Mouse (Mus musculus) stomach, embryonic 14.5 days (tissue): ENCODE measurements around the gene Kirrel3. TPM values are rescaled to one million over a fixed set of nuclear protein-coding genes. Genes with fewer than 3 reads are reported as not detected.

Experiments
- ATAC-seq: fragments of 200-750 bp; cut with Nextera tagmentation; 2 replicates; pipeline ENCODE4 v1.8.0; 2017; ENCODE audit warnings: low read depth, moderate TSS enrichment; ENCODE audit not compliant: insufficient number of reproducible peaks, insufficient read depth, low FRiP score
- H3K27ac ChIP-seq: fragments of 300-500 bp; sonication (generic); 2 replicates; pipeline ENCODE4 v1.5.1; 2014; ENCODE audit warnings: mild to moderate bottlenecking, low read length, moderate library complexity, mixed read lengths
- H3K27me3 ChIP-seq: fragments of 300-500 bp; sonication (generic); 2 replicates; pipeline ENCODE4 v1.6.1; 2014; ENCODE audit warnings: low read length, control low read depth, mixed read lengths; ENCODE audit not compliant: control insufficient read depth, insufficient read depth
- H3K36me3 ChIP-seq: fragments of 300-500 bp; sonication (generic); 2 replicates; pipeline ENCODE4 v1.6.1; 2014; ENCODE audit warnings: mild to moderate bottlenecking, control low read depth, low read length, moderate library complexity, mixed read lengths; ENCODE audit not compliant: control insufficient read depth, insufficient read depth
- H3K4me1 ChIP-seq: fragments of 300-500 bp; sonication (generic); 2 replicates; pipeline ENCODE4 v1.6.1; 2014; ENCODE audit warnings: low read length, control low read depth, mixed read lengths; ENCODE audit not compliant: control insufficient read depth, insufficient read depth
- H3K4me2 ChIP-seq: fragments of 300-500 bp; sonication (generic); replicated peaks from 2 replicates; pipeline ENCODE4 v1.6.1; 2014; ENCODE audit warnings: low read depth, low read length, control low read depth
- H3K4me3 ChIP-seq: fragments of 300-500 bp; sonication (generic); 2 replicates; pipeline ENCODE4 v1.5.1; 2014; ENCODE audit warnings: low read depth, low read length, control low read depth
- H3K9ac ChIP-seq: fragments of 300-500 bp; sonication (generic); replicated peaks from 2 replicates; pipeline ENCODE4 v1.6.1; 2014; ENCODE audit warnings: low read depth, mild to moderate bottlenecking, control low read depth, low read length, moderate library complexity, mixed read lengths
- H3K9me3 ChIP-seq: fragments of 300-500 bp; sonication (generic); 2 replicates; pipeline ENCODE4 v1.6.1; 2016; ENCODE audit warnings: low read depth, low read length, control low read depth; ENCODE audit not compliant: control insufficient read depth
- WGBS: fragments of 180-500 bp; shearing (Covaris S2); extraction: QIAGEN DNeasy Blood & Tissue Kit; methylation state at CpG from one replicate; pipeline ENCODE4 v1.1.7; 2014; 5-methylcytosine and 5-hydroxymethylcytosine counted together
- polyA plus RNA-seq: library from polyadenylated mRNA; unstranded; fragments of >200 nt; fragmentation: Nextera tagmentation; extraction: Ambion mirVana; gene quantifications from 2 replicates; pipeline ENCODE4 v1.2.1, GENCODE M21; 2014

Kirrel3 gene
- polyA plus RNA-seq, 1 experiment from 2014 or later, result 6.3 TPM

DNA sequence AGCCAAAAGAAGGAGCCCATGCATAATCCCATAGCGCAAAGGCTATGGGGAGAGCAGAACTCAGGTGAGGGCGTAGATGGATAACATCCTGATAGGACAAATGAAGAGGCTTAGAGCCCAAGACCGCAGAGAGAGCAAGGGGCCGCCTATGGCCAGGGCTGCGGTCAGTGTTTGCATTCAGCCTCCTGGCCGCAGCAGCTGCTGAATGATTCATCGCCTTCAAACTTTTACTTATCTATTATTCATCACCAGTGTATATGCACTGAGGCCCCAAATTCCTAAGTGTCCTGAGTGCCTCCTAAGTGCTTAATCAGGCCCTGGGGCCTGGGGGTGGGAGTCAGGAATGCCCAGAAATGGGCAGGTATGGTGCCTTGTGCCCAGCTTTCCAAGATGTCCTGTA, 457.3 kb downstream of the Kirrel3 start:
- 50% methylated on average over 7 of the region's 7 CpGs for WGBS
- H3K4me1 ChIP-seq, result no peaks in the 10 kb centered on the region

DNA sequence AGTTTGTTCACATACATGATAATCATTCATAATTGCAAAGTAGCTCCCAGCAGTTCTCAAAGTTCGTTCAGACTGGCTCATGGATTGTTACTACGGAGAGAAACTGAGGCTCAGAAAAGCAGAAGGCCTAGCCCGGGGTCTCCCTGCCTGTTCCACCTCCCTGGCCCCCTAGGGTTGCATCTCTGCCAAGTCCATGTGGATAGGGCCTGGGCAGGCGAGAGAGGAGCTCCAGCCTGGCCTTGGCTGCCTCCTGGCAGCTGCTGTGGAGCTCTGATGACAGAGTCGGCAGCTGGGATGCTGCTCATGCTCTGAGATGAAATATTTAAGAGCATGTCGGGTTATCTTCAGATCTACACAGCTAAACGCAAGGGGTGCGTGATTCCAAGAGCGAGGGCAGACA, 459.6 kb downstream of the Kirrel3 start:
- H3K9ac ChIP-seq, result no peak overlapping the region
- WGBS, result 63% methylated on average over 9 of the region's 9 CpGs
- H3K4me3 ChIP-seq, result no peak overlapping the region
- H3K27ac ChIP-seq, result no peak overlapping the region
- no peaks in the 10 kb centered on the region for H3K4me1 ChIP-seq
- H3K36me3 ChIP-seq, result no peaks in the 10 kb centered on the region
- H3K27me3 ChIP-seq, result no peaks in the 10 kb centered on the region
- no peak for ATAC-seq
- H3K4me2 ChIP-seq, result no peak overlapping the region
- no peaks in the 10 kb centered on the region for H3K9me3 ChIP-seq

More for the DNA sequence above, 457.3 kb downstream of the Kirrel3 start:
- no peak for ATAC-seq
- H3K9ac ChIP-seq, result no peak overlapping the region
- no peak overlapping the region for H3K27ac ChIP-seq
- no peak overlapping the region for H3K4me3 ChIP-seq
- H3K36me3 ChIP-seq, result no peaks in the 10 kb centered on the region
- no peak overlapping the region for H3K4me2 ChIP-seq
- no peaks in the 10 kb centered on the region for H3K27me3 ChIP-seq
- H3K9me3 ChIP-seq, result no peaks in the 10 kb centered on the region

DNA sequence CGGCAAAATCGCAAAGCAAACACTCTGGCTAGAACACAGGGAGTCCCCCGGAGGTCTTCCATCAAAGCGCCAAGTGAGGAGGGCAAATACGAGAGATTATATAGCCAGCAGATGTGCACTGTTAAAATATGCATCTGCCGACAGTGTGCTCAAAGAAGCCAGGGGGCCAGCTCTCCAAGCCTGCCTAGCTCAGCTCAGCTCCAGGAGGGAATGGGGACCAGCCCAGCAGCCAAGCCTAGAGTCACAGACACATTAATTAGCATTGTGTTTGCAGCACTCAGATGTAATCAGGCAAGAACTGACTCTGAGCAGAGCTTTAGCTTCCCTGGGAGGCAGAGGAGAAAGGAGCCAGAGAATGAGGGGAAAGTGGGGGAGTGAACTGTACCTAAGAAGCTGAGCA, 461.6 kb downstream of the Kirrel3 start:
- no peak for ATAC-seq
- no peaks in the 10 kb centered on the region for H3K27me3 ChIP-seq
- WGBS, result 18% methylated on average over 6 of the region's 6 CpGs
- H3K4me2 ChIP-seq, result no peak overlapping the region
- no peak overlapping the region for H3K27ac ChIP-seq
- H3K4me1 ChIP-seq, result no peaks in the 10 kb centered on the region
- no peak overlapping the region for H3K4me3 ChIP-seq
- H3K36me3 ChIP-seq, result no peaks in the 10 kb centered on the region
- H3K9me3 ChIP-seq, result no peaks in the 10 kb centered on the region
- H3K9ac ChIP-seq, result no peak overlapping the region

DNA sequence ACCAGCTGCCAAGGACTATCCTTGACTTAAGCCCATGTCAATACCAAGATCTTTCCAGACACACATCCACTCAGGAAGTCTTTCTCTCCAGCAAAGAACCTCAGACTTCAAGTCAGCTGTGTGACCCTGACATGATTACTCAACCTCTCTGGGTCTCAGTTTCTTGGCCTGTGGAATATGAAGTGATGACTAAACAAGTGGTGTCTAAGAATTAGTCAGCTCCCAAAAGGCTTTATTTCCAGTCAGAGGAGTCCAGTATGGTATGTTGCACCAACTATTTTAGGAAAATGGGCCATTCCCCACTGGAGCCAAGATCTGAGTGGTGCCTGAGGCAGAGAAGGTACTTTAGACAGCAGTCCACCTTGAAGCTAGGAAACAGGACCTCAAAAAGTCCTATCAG, 462.0 kb downstream of the Kirrel3 start:
- no peaks in the 10 kb centered on the region for H3K4me1 ChIP-seq
- no peak overlapping the region for H3K4me2 ChIP-seq
- H3K27me3 ChIP-seq, result no peaks in the 10 kb centered on the region
- no peak overlapping the region for H3K4me3 ChIP-seq
- H3K9ac ChIP-seq, result no peak overlapping the region
- ATAC-seq, result no peak
- no peak overlapping the region for H3K27ac ChIP-seq
- no peaks in the 10 kb centered on the region for H3K9me3 ChIP-seq
- no peaks in the 10 kb centered on the region for H3K36me3 ChIP-seq

DNA sequence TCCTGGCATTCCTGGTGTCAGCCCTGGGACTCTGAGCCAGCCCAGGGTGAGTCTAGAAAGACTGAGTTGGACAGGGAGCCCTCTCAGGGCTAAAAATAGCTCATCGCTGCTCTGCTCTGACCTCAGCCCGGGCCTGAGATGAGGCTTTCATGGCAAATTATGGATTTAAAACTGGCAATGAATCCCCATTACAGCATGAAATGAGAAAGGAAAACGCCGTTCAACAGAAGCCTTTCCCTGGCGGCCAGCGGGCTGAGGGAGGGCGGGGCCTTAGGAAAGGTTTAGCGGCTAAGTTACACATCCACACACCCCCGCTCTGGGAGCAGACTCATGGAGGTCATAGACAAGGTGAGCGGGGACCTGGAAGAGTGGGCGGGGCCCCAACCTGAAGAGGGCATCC, 467.7 kb downstream of the Kirrel3 start:
- H3K27ac ChIP-seq, result no peak overlapping the region

DNA sequence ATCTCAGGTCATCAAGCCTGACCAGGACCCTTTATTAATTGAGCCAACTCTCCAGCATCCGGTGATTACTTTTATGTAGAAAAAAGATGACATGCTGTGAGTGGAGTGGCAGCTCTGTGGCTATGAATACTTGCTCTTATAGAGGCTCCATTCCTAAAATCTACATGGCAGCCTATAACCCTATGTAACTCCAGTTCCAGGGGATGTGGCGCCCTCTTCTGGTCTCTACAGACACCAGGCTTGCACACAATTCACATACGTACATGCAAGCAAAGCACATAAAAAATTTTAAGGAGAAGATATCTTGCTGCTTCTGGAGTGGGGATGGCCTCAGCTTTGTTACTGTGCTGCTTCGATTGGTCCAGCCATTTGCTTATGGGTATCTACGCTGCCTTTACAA, 468.5 kb downstream of the Kirrel3 start:
- 73% methylated on average over 5 of the region's 5 CpGs for WGBS
- Histone ChIP-seq H3K4me1 (no peaks in the 10 kb centered on the region), H3K27me3 (no peaks in the 10 kb centered on the region), H3K4me2 (no peak overlapping the region), H3K36me3 (no peaks in the 10 kb centered on the region), H3K9me3 (no peaks in the 10 kb centered on the region), H3K9ac (no peak overlapping the region), H3K4me3 (no peak overlapping the region), H3K27ac (no peak overlapping the region)
- no peak for ATAC-seq

More for the DNA sequence above, 467.7 kb downstream of the Kirrel3 start:
- no peak overlapping the region for H3K4me3 ChIP-seq
- H3K4me2 ChIP-seq, result no peak overlapping the region
- H3K9me3 ChIP-seq, result no peaks in the 10 kb centered on the region
- H3K9ac ChIP-seq, result no peak overlapping the region
- WGBS, result 54% methylated on average over 11 of the region's 11 CpGs
- ATAC-seq, result no peak
- H3K27me3 ChIP-seq, result no peaks in the 10 kb centered on the region
- H3K36me3 ChIP-seq, result no peaks in the 10 kb centered on the region
- H3K4me1 ChIP-seq, result no peaks in the 10 kb centered on the region

DNA sequence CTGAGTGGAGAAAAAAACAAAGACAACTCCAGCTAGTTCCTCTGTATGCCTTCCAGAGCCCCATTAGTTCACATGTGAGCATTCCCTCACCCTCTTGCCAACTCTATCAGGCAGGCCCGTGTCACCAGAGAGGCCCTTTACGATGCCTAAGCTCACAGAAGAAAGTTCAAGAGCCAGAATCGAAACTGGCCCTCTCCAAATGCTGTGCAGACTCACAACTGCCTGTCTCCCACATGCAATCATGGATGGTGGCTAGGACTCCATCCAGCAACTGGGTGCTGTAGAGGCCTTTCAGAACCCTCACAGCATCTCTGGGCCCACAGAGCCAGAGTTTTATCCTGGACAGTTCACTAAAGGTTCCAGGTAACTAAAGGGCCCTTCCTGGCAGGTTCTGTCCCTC, 470.8 kb downstream of the Kirrel3 start:
- Histone ChIP-seq H3K9ac (no peak overlapping the region), H3K27ac (no peak overlapping the region), H3K4me1 (no peaks in the 10 kb centered on the region), H3K4me2 (no peak overlapping the region), H3K4me3 (no peak overlapping the region), H3K27me3 (no peaks in the 10 kb centered on the region), H3K9me3 (no peaks in the 10 kb centered on the region), H3K36me3 (no peaks in the 10 kb centered on the region)
- ATAC-seq, result no peak
- 86% methylated on average over 3 of the region's 3 CpGs for WGBS

DNA sequence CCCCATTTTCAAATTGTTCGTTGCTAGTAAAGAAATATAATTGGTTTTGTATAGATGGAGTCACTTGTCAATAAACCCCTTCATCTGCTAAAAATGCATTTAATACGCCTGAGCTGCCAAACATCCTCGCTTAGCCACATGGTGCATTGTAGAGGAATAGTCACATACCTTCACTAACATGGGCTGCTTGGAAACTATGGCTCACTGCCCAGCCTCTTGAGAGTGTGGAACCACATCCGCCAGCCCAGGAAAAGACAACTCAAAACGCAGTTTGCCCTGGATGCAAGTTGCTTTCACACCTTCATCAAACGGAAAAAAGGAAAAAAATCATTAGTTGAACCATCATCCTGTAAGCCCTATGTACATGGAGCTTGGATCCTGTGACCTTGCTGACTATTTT, 472.0 kb downstream of the Kirrel3 start:
- Histone ChIP-seq H3K4me1 (no peaks in the 10 kb centered on the region), H3K9ac (no peak overlapping the region), H3K9me3 (no peaks in the 10 kb centered on the region), H3K27ac (no peak overlapping the region), H3K36me3 (no peaks in the 10 kb centered on the region), H3K27me3 (no peaks in the 10 kb centered on the region), H3K4me3 (no peak overlapping the region), H3K4me2 (no peak overlapping the region)
- ATAC-seq, result no peak
- WGBS, result 82% methylated on average over 6 of the region's 6 CpGs

DNA sequence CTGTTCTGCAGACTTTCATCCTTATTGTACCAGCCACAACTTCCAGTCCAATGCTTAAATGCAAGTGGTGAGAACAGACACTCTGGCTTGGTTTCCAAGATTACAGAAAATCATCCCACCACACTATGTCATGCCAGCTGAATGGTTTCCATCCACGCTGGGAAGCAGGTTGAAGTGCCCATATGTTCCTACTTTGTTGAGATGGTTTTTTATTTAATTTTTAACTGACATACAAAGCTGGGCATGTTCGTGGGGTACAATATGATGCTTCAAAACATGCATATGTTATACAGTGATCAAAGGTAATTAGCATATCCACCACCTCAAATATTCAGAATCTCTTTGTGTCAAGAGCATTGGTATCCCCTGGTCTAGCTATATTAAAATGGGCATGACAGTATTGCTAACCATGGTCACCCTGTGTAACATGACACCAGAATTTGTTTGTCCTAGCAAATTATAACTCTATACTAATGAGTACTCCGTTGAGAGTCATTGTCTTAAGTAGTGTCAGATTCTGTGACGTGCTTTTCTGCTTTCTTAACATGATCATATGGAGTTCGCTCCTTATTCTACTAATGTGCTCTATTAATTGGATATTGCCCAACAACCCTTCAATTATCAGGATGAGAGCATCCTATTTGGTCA, 472.6 kb downstream of the Kirrel3 start:
- Histone ChIP-seq H3K36me3 (no peaks in the 10 kb centered on the region), H3K9ac (no peak overlapping the region), H3K27ac (no peak overlapping the region), H3K9me3 (no peaks in the 10 kb centered on the region), H3K4me2 (no peak overlapping the region), H3K4me3 (no peak overlapping the region), H3K4me1 (no peaks in the 10 kb centered on the region), H3K27me3 (no peaks in the 10 kb centered on the region)
- WGBS, result 81% methylated on average over 5 of the region's 5 CpGs
- no peak for ATAC-seq
